Mouse (Mus musculus): ENCODE results near the gene Fhl2. TPM values are rescaled to one million over a fixed set of nuclear protein-coding genes. Genes with fewer than 3 reads are reported as not detected.

Gene Fhl2
- total RNA-seq (2017) = 8.1 to 18.7 TPM (median 13.8 TPM) in 3 replicates

GRCm38 (mm10) chr1:43196661-43197241 lies at the start of gene Fhl2:
Gene Fhl2 (minus strand): TSS chr1:43196984.
- ATAC-seq (replicated peaks; ENCODE audit: insufficient number of reproducible peaks, low FRiP score, low TSS enrichment, poor library complexity, severe bottlenecking) = no peak

- no peak for ATAC-seq (replicated peaks; ENCODE audit: insufficient number of reproducible peaks, low FRiP score, low TSS enrichment, poor library complexity, severe bottlenecking)
These were observed 48.2 kb upstream of the Fhl2 start for GRCm38 (mm10) chr1:43245014-43245413.

DNA sequence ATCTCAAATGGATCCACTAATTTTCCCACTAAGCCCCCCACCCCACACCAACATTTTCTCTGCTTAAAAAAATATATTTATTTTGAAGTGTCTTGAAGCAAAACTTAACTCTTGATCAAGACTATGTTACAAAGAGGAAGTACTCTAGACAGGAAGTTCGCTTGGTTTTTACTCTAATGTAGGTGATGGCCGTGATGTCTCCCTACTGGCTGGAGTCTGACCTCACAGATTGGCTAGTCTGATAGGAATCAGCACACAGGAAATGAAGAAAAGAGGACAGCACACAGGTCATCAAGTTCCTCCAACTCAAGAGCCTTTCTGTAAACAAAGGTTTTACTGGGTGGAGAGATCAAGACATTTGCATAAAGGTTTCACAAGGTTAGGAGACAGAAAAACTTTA lies 44.4 kb upstream of the Fhl2 start:
- ATAC-seq (replicated peaks; ENCODE audit: insufficient number of reproducible peaks, low FRiP score, low TSS enrichment, poor library complexity, severe bottlenecking) = peak; percentile 87

GRCm38 (mm10) chr1:43239796-43240313 lies 43.1 kb upstream of the Fhl2 start:
- ATAC-seq (replicated peaks; ENCODE audit: insufficient number of reproducible peaks, low FRiP score, low TSS enrichment, poor library complexity, severe bottlenecking) = no peak

DNA sequence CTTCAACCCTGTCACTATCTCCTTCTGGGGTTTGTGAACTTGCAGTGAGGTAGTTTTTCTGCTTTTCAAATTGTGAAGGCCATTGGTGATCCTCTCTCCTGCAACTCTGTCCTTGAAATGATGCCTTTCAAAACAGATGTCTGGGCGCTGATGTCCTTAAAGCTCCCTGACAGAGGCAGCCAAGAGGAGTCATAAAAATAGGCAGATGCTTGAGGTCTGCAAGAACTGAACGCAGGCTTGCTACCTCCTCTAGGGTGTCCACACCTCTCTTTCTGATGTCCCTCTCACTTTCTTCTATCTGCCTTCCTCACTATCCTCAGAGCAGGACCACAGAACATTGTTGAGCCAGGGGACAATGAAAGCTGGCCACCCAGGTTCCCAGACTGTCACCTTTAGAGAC lies 41.7 kb upstream of the Fhl2 start:
- no peak for ATAC-seq (replicated peaks; ENCODE audit: insufficient number of reproducible peaks, low FRiP score, low TSS enrichment, poor library complexity, severe bottlenecking)

DNA sequence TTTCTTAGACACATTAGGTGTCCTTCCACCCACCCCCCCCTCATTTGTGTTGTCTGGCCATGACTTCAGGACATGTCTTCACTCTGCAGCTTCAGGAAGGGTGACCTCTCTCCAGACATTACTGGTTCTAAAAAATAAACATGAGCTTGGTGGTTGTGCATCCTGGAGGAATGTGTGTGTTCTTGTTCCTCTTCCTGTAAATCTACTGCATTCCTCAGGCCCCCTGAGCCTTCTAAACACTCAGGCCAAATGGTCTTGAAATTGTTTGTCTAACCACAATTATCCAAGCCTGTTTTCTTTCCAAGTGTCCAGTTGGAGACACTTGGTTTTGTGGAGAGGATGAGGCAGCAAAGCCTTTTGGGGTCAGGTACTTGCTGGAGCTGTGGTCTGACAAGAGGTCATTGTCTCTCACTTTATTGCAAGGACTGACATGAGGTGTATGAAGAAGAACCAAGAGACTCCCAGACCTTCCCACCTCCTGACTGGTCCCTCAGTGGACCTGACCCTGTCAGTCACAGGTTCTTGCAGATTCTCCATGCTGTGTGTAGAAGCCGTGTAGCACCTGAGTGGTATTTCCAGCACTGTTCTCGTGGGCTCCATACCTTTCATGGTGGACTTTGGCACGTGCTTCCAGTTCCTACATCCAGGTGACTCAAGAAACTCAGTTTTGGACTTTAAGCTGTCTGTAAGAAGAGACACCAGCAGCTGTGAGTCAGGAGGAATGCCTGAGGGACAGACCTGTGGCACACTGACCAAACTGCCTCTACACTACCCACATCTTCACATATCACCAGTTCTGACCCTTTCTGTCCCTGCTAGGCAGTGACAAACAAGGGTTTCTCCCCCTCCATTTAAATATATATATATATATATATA lies 40.8 kb upstream of the Fhl2 start:
- no peak for ATAC-seq (replicated peaks; ENCODE audit: insufficient number of reproducible peaks, low FRiP score, low TSS enrichment, poor library complexity, severe bottlenecking)

DNA sequence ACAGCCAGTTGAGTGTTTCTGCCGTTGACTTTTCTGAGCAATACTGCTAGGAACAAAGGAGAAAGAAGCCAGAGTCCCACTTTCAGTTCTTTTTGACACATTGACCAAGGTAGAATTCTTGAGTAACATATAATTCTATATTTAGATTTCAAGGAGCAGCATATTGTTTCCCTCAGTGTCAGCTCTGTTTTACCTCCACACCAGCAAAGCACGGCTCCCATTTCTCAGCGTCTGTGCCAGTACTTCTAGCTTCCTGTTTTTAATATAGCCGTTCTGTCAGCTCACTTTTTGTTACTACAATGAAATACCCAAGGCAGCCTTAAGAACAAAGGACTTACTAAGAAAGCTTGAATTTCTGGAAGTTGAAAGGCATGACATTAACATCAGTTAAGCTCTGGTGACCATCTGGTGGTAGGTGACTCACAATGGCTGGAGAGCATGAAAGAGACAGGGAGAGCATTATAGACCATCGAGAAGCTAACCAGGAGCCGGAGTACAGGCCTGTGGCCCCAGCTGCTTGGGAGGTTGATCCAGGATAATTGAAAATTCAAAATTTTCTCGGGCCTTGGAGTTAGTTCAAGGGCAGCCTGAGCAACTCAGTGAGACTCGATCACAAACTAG lies 28.9 kb upstream of the Fhl2 start:
- ATAC-seq (replicated peaks; ENCODE audit: insufficient number of reproducible peaks, low FRiP score, low TSS enrichment, poor library complexity, severe bottlenecking) = no peak

DNA sequence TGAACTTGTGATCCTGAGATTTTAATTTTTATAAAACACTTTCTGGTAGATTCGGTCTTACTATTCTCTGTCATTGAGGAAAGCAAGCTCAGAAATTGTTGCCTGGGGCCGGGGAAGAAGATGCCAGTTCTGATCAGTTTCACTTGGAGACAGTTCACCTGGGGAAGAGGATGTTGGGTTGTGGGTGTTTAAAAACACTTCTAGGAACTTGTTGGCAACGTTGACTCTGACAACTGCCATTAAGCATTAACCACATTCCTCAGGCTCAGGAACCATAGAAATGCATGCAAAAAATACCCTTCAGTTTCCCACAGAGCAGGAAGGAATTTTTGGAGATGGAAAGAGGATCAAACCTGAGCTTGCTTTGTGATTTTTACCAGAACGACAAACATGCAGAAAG lies 28.2 kb upstream of the Fhl2 start:
- no peak for ATAC-seq (replicated peaks; ENCODE audit: insufficient number of reproducible peaks, low FRiP score, low TSS enrichment, poor library complexity, severe bottlenecking)

GRCm38 (mm10) chr1:43224171-43224570 lies 27.4 kb upstream of the Fhl2 start:
- peak; percentile 68 for ATAC-seq (replicated peaks; ENCODE audit: insufficient number of reproducible peaks, low FRiP score, low TSS enrichment, poor library complexity, severe bottlenecking)

- no peak for ATAC-seq (replicated peaks; ENCODE audit: insufficient number of reproducible peaks, low FRiP score, low TSS enrichment, poor library complexity, severe bottlenecking)
These were observed 26.3 kb upstream of the Fhl2 start for GRCm38 (mm10) chr1:43223097-43223496.

- no peak for ATAC-seq (replicated peaks; ENCODE audit: insufficient number of reproducible peaks, low FRiP score, low TSS enrichment, poor library complexity, severe bottlenecking)
These were observed 21.4 kb upstream of the Fhl2 start for GRCm38 (mm10) chr1:43218016-43218680.

GRCm38 (mm10) chr1:43215601-43216000 lies 18.8 kb upstream of the Fhl2 start:
- no peak for ATAC-seq (replicated peaks; ENCODE audit: insufficient number of reproducible peaks, low FRiP score, low TSS enrichment, poor library complexity, severe bottlenecking)

- ATAC-seq (replicated peaks; ENCODE audit: insufficient number of reproducible peaks, low FRiP score, low TSS enrichment, poor library complexity, severe bottlenecking) = no peak
These were observed 14.5 kb upstream of the Fhl2 start for GRCm38 (mm10) chr1:43211274-43211673.

DNA sequence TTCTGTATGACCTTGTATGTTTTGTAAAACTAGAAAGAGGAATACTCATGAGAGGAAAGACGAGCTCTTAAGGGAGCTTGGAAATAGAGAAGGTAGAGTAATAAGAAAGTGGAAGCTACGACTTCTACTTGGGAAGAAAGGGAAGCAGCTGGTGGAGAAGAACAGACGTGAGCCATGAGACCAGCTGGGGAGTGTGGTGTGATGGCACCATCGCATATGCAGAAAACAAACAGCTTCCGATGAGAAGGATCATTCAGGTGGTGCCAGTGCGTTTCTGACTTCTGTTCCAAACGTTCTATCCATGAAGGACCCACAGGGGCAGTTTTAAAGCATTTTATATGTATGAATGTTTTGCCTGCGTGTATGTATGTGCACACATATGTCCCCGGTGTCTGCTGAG lies 13.5 kb upstream of the Fhl2 start:
- ATAC-seq (replicated peaks; ENCODE audit: insufficient number of reproducible peaks, low FRiP score, low TSS enrichment, poor library complexity, severe bottlenecking) = no peak

DNA sequence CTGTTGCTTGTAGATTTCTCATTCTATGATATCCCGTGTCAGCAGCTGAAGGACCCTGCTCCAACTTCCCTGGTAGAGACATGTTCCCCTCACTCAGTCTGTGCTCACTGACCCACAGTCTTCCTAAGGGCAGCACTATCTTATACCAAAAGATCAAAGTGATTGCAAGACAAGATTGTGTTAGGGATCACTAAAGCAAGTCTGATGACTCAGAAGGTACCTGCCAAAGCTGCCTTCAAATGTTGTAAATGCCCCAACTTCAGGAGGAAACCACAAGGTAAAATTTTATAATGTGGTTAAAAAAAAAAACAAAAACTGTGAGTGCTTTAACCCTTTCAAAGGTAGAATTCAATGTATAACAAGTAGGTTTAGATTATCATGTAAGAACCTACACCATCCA lies 10.4 kb upstream of the Fhl2 start:
- no peak for ATAC-seq (replicated peaks; ENCODE audit: insufficient number of reproducible peaks, low FRiP score, low TSS enrichment, poor library complexity, severe bottlenecking)

DNA sequence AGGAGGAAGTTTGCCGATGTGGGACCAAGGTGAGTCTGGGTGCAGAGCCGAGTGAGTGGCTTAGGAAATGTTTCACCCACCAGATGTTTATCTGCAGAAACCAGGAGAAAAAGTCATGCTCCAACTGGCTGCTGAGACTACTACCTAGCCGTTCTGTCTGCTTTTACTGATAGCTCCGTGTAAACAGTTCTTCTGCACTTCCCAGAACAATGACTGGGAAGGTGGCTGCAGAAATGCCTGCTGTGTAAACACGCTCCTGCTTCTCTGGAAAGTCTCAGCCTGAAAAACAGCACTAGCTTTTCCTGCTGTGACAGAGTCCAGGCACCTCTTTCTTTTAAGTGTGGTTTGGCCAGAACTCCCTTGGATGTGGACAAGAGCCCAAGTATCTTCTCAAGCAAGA lies 6.5 kb upstream of the Fhl2 start:
- no peak for ATAC-seq (replicated peaks; ENCODE audit: insufficient number of reproducible peaks, low FRiP score, low TSS enrichment, poor library complexity, severe bottlenecking)

- ATAC-seq (replicated peaks; ENCODE audit: insufficient number of reproducible peaks, low FRiP score, low TSS enrichment, poor library complexity, severe bottlenecking) = no peak
These were observed 5.4 kb upstream of the Fhl2 start for GRCm38 (mm10) chr1:43202226-43202625.

DNA sequence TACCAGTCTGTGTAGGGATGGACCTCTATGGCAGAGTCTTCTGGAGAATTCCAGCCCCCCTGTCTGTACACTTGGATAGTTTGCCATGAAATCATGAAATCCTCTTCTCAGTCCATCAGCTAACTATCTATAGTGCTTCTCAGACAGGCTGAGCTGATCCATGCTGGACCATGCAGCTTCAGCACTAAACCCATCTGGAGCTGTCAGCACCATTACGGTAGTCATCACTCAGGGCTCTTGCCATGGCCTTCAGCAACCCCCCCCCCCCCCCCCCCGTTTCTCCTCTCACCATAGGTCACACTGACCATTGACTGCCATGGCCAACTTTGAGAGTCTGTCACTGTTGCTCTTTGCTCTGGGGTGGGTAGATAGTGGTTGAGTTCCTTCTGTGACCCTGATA lies 5.0 kb upstream of the Fhl2 start:
- ATAC-seq (replicated peaks; ENCODE audit: insufficient number of reproducible peaks, low FRiP score, low TSS enrichment, poor library complexity, severe bottlenecking) = no peak

DNA sequence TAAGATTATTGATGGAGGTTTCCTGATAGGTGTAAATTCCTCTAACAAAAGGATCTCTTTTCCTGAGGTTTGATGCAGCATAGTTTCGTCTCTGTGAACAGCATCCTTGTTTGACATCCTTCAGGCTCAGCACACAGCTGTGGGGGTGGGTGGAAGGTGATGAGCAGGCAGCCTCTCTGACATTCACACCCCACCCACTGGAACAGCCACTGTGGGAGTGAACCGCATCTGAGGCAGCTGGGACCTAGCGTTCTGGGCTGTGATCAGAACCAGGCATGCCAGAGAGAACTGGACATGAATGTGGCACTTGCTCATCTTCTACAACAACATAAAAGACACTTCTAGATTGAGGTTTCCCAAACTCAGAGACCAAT lies 3.1 kb upstream of the Fhl2 start:
- ATAC-seq (replicated peaks; ENCODE audit: insufficient number of reproducible peaks, low FRiP score, low TSS enrichment, poor library complexity, severe bottlenecking) = no peak

All from monocyte, adult 5-6 weeks (primary cell).